Mouse (Mus musculus): ENCODE measurements around the gene Podxl2. TPM values are rescaled to one million over a fixed set of nuclear protein-coding genes. Genes with fewer than 3 reads are reported as not detected.

Podxl2 gene
- 10 to 100 TPM; 66.1 to 68.8 (median 66.9) TPM for total RNA-seq (2022)

DNA sequence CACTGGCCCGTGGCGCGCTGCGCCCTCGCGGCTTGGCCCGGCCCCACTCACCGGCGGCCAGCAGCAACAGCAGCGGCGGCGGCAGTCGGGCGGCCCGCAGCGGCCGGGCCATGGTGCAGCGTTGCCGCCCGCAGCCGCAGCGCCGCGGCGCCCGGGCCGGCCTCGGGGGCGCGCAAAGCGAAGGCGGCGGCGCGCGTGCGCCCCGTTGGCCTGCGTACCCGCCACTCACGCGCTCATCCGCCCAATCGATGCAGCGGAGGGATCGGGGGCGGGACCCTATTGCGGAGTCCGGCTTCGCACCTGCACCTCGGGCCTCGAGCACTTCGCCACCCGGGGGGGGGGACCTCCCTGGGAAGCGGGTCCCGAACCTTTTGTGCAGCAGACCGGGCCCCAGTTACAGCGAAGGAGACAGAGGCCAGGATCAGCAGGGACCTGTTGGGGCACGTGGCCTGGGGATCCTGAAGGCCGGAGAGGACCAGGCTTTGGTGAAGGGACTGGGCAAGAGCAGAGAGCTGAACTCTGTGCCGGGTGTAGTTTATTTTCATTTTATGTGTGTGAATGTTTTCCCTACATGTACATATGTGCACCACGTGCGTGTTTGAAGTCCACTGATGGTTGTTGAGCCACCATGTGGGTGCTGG lies at the start of gene Podxl2:
TSS of gene Podxl2 (minus strand) at position 177 of the 641 bp plus-strand sequence.
- peak; percentile 63 to 72 for DNase-seq (ENCODE audit: low spot score in 2 of 2)

- no peak for DNase-seq (ENCODE audit: low spot score in 2 of 2)
Measured at GRCm38 (mm10) chr6:88918802-88919201, 44.0 kb upstream of the Podxl2 start.

- DNase-seq (ENCODE audit: low spot score in 2 of 2) = no peak
Measured at GRCm38 (mm10) chr6:88916153-88916552, 41.3 kb upstream of the Podxl2 start.

GRCm38 (mm10) chr6:88915510-88915909 lies 40.7 kb upstream of the Podxl2 start:
- no peak for DNase-seq (ENCODE audit: low spot score in 2 of 2)

- no peak for DNase-seq (ENCODE audit: low spot score in 2 of 2)
Measured at GRCm38 (mm10) chr6:88914799-88915198, 40.0 kb upstream of the Podxl2 start.

DNA sequence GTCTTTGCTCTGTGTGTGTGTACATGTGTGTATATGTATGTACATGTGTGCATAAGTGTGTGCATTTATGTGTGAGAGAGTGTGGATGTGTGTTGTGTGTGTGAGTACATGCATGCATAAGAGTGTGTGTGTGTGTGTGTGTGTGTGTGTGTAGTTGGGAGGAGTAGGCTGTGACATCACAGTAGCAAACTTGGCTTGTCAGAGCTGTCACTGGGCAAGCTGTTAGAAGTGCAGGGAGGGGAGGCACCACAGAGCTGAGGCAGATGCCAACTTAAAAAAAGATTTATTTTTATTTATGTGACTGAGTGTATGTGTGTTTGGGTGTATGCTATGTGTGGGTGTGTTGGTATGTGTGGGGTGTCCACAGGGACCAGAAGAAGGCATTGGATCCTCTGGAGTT lies 38.6 kb upstream of the Podxl2 start:
- no peak for DNase-seq (ENCODE audit: low spot score in 2 of 2)

GRCm38 (mm10) chr6:88913022-88913421 lies 38.2 kb upstream of the Podxl2 start:
- no peak for DNase-seq (ENCODE audit: low spot score in 2 of 2)

GRCm38 (mm10) chr6:88909151-88909550 lies 34.3 kb upstream of the Podxl2 start:
- no peak for DNase-seq (ENCODE audit: low spot score in 2 of 2)

- peak in 1 of 2 experiments; percentile 40 for DNase-seq (ENCODE audit: low spot score in 2 of 2)
Measured at GRCm38 (mm10) chr6:88906369-88907108, 31.7 kb upstream of the Podxl2 start.

- no peak for DNase-seq (ENCODE audit: low spot score in 2 of 2)
Measured at GRCm38 (mm10) chr6:88905042-88905441, 30.2 kb upstream of the Podxl2 start.

DNA sequence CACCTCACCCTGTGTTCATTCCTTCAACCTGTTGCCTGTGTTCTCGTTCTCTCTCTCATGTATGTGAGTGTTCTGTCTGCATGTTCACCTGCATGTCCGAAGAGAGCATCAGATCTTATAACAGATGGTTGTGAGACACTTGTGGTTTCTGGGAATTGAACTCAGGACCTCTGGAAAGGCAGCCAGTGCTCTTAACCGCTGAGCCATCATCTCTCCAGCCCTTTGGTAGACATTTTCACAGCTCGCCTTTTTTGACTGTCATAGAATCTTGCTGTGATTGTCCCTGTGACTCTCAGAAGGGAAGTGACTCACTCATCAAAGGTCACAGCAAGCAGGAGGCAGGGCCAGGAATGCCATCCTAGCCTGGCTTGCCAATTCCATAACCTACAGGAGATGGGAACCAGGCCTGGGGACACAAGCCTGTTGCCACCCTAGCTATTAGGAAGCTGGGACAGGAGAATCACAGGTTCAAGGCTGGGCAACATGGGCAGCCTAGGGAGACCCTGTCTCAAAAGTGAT lies 29.7 kb upstream of the Podxl2 start:
- no peak for DNase-seq (ENCODE audit: low spot score in 2 of 2)

- no peak for DNase-seq (ENCODE audit: low spot score in 2 of 2)
Measured at GRCm38 (mm10) chr6:88903708-88904107, 28.9 kb upstream of the Podxl2 start.

- DNase-seq (ENCODE audit: low spot score in 2 of 2) = peak; percentile 91 to 92
Measured at GRCm38 (mm10) chr6:88901947-88902820, 27.3 kb upstream of the Podxl2 start, which contains the start of gene Tpra1. Tpra1 (plus strand) TSS chr6:88902251.

DNA sequence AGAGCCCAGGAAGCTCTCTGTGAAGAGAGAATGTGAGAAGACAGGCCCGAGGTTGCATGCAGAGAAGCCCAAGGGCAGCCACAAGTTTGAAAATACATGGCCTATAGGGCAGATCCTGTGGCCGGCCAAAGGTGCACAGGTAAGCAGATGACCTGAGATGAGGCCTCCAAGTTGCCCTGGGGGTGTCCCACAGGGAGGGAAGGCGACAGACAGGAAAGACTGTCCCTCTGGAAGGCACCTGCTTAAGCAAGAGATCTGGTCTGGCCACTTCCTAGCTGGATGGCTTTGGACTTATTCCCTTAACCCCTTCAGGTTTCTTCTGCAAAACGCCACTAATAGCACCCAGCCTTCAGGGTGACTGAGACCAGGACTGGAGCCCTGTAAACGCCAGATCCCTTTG lies 26.6 kb upstream of the Podxl2 start:
- no peak for DNase-seq (ENCODE audit: low spot score in 2 of 2)

DNA sequence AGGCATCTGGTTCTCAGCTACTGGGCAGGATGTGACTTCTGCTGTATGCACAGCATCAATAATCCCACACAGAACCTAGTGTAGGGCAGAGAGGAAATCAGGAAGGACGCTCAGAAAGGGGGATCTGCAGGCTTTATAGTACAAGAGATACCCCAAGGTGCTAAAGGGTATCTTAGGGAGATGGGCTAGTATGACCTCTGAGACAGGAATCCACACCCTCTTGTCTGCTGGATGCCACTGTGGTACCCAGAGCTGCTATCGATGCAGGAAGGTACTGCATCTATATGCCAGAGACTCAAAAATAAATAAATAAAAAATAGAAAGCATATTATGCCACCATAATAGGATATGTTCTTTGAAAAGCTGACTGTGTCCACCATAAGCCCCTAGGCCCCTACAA lies 24.8 kb upstream of the Podxl2 start:
- no peak for DNase-seq (ENCODE audit: low spot score in 2 of 2)

DNA sequence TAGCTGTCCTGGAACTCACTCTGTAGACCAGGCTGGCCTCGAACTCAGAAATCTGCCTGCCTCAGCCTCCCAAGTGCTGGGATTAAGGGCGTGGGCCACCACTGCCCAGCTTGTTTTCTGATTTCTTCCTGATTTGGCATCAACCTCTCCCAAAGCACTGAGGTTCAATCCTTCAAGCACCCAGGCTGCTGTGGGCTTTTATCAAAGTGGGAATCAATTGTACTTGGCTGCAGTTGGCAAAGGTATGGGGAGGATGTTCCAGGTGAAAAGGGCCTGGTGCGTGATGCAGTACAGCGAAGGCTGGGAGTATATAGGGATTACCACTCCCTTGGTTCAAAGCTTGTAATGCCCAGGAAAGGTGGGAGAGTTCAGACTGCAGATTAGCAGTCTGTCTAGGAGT lies 24.2 kb upstream of the Podxl2 start:
- no peak for DNase-seq (ENCODE audit: low spot score in 2 of 2)

GRCm38 (mm10) chr6:88898534-88899048 lies 23.7 kb upstream of the Podxl2 start, which contains the start of gene Mcm2:
Mcm2 (minus strand) TSS chr6:88898780.
- peak; percentile 91 to 92 for DNase-seq (ENCODE audit: low spot score in 2 of 2)

- DNase-seq (ENCODE audit: low spot score in 2 of 2) = no peak
Measured at GRCm38 (mm10) chr6:88897246-88897645, 22.4 kb upstream of the Podxl2 start.

GRCm38 (mm10) chr6:88895943-88896342 lies 21.1 kb upstream of the Podxl2 start:
- no peak for DNase-seq (ENCODE audit: low spot score in 2 of 2)

GRCm38 (mm10) chr6:88893559-88893958 lies 18.7 kb upstream of the Podxl2 start:
- peak in 1 of 2 experiments; percentile 38 for DNase-seq (ENCODE audit: low spot score in 2 of 2)

GRCm38 (mm10) chr6:88890832-88891231 lies 16.0 kb upstream of the Podxl2 start:
- DNase-seq (ENCODE audit: low spot score in 2 of 2) = no peak

All from gastrocnemius, adult 8-10 months (tissue).